Mouse (Mus musculus): ENCODE data around the gene Fam81a.

Gene Fam81a

GRCm38 (mm10) chr9:70142460-70142859, at the start of gene Fam81a:
Gene Fam81a (minus strand): TSS chr9:70142560.
- DNase-seq, result no peak

GRCm38 (mm10) chr9:70182639-70183038, 40.3 kb upstream of the Fam81a start:
- no peak for DNase-seq

GRCm38 (mm10) chr9:70181719-70182118, 39.4 kb upstream of the Fam81a start:
- DNase-seq, result no peak

- DNase-seq, result no peak
Measured at GRCm38 (mm10) chr9:70176291-70176690, 33.9 kb upstream of the Fam81a start.

- no peak for DNase-seq
Measured at GRCm38 (mm10) chr9:70174896-70175295, 32.5 kb upstream of the Fam81a start.

- DNase-seq, result no peak
Measured at GRCm38 (mm10) chr9:70174291-70174848, 32.0 kb upstream of the Fam81a start.

GRCm38 (mm10) chr9:70168973-70169372, 26.6 kb upstream of the Fam81a start:
- DNase-seq, result no peak

GRCm38 (mm10) chr9:70160071-70160470, 17.7 kb upstream of the Fam81a start:
- DNase-seq, result no peak

- no peak for DNase-seq
Measured at GRCm38 (mm10) chr9:70147618-70148017, 5.3 kb upstream of the Fam81a start.

- no peak for DNase-seq
Measured at GRCm38 (mm10) chr9:70145426-70145825, 3.1 kb upstream of the Fam81a start.

GRCm38 (mm10) chr9:70143326-70143725, 966 bp upstream of the Fam81a start:
- DNase-seq, result no peak

GRCm38 (mm10) chr9:70141885-70142326, 454 bp downstream of the Fam81a start:
- DNase-seq, result no peak

GRCm38 (mm10) chr9:70140871-70141796, 1.2 kb downstream of the Fam81a start:
- peak; percentile 7 to 11 for DNase-seq

GRCm38 (mm10) chr9:70140340-70140739, 2.0 kb downstream of the Fam81a start:
- no peak for DNase-seq

GRCm38 (mm10) chr9:70139331-70139885, 3.0 kb downstream of the Fam81a start:
- no peak for DNase-seq

GRCm38 (mm10) chr9:70138511-70138910, 3.8 kb downstream of the Fam81a start:
- no peak for DNase-seq

- no peak for DNase-seq
Measured at GRCm38 (mm10) chr9:70137991-70138390, 4.4 kb downstream of the Fam81a start.

GRCm38 (mm10) chr9:70135186-70135585, 7.2 kb downstream of the Fam81a start:
- no peak for DNase-seq

GRCm38 (mm10) chr9:70134716-70135115, 7.6 kb downstream of the Fam81a start:
- DNase-seq, result no peak

GRCm38 (mm10) chr9:70134215-70134614, 8.1 kb downstream of the Fam81a start:
- no peak for DNase-seq

- no peak for DNase-seq
Measured at GRCm38 (mm10) chr9:70130786-70131185, 11.6 kb downstream of the Fam81a start.

GRCm38 (mm10) chr9:70111869-70112286, 30.5 kb downstream of the Fam81a start:
- DNase-seq, result no peak

GRCm38 (mm10) chr9:70110871-70111270, 31.5 kb downstream of the Fam81a start:
- DNase-seq, result no peak

- DNase-seq, result peak in 1 of 2 experiments; percentile 24
Measured at GRCm38 (mm10) chr9:70109279-70109678, 33.1 kb downstream of the Fam81a start.
